Mouse (Mus musculus) bone marrow, adult 2 months (tissue): Measurements from ENCODE around the gene Gm10142. TPM values are rescaled to one million over a fixed set of nuclear protein-coding genes. Genes with fewer than 3 reads are reported as not detected.

Experiments
- H3K27ac ChIP-seq: fragments of 200-500 bp; 2 replicates; pipeline ENCODE4 v1.5.1; 2012; ENCODE audit warnings: low read depth, mild to moderate bottlenecking, control low read depth, inconsistent platforms, low read length; ENCODE audit not compliant: control insufficient read depth, poor library complexity, insufficient read depth
- H3K4me1 ChIP-seq: fragments of 200-500 bp; 2 replicates; pipeline ENCODE4 v1.6.1; 2011; ENCODE audit warnings: low read length; ENCODE audit not compliant: control insufficient read depth, insufficient read depth
- H3K4me3 ChIP-seq: fragments of 200-500 bp; replicated peaks from 2 replicates; pipeline ENCODE3; 2011; ENCODE audit warnings: mild to moderate bottlenecking, low read depth, low read length, control low read depth; ENCODE audit not compliant: control insufficient read depth
- CTCF ChIP-seq: fragments of 200-500 bp; IDR thresholded peaks from 2 replicates; pipeline ENCODE4 v1.5.1; 2011; ENCODE audit warnings: low read length, control low read depth; ENCODE audit not compliant: control insufficient read depth, insufficient read depth
- POLR2A ChIP-seq: fragments of 200-500 bp; IDR thresholded peaks from 2 replicates; pipeline ENCODE4 v1.6.1; 2011; ENCODE audit warnings: low read depth, mild to moderate bottlenecking, control low read depth, low read length, borderline replicate concordance; ENCODE audit not compliant: control insufficient read depth
- WGBS: fragments of 180-500 bp; shearing (Covaris S2); methylation state at CpG from one replicate; pipeline ENCODE4 v1.1.7; 2018; 5-methylcytosine and 5-hydroxymethylcytosine counted together
- polyA plus RNA-seq: library from polyadenylated mRNA; stranded (reverse); fragments of >200 nt; gene quantifications from 2 replicates; pipeline ENCODE4 v1.2.4, GENCODE M21; 2011; ENCODE audit warnings: low replicate concordance; ENCODE audit not compliant: missing spikeins, insufficient read depth, insufficient read length

The Gm10142 gene
- not detected in 2 replicates for polyA plus RNA-seq

DNA sequence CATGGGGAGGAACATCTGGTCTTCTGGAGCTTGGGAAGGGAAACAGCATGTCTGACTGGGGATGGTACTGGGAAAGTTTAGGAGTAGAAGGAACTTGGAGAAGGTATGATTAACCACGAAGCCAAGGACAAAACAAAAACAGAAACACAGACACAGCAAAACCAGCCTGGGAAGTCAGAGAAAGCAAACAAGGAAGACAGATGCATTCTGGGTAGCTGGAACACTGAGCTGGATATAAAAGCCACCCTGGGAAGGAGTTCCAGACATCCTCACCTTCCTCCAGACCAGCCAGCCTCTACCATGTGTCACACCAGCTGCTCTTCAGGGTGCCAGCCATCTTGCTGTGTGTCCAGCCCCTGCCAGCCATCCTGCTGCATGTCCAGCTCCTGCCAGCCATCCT is at the start of gene Gm10142:
TSS of gene Gm10142 (plus strand) at position 301 of the 400 bp plus-strand sequence.
- H3K4me3 ChIP-seq = no peak within 1 kb of the TSS
- no peak within 1 kb of the TSS for H3K27ac ChIP-seq
- 71% methylated on average over 1 of the region's 1 CpGs for WGBS
- peaks cover 1% of the 10 kb centered on the region for H3K4me1 ChIP-seq
- TF ChIP-seq CTCF = no peak
- TF ChIP-seq POLR2A = no peak

DNA sequence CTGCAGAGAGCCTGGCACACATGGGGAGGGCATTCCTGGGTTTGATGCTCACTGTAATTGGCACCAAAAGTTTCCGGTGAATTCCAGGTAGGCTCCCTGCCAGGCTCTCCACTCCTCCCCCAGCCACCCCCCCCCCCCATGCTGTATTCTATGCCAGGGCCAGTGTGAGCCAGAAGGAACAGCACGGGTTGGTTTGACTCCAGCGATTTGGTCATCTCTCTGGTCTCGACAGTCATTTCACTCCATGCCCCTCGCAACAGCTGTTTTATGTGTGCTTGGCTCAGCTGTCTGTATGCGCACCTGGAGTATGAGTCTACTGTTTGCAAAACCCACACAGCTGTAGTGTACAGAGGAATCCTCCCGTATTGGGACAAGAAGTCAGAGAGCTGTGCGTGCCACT is 49.3 kb upstream of the Gm10142 start:
- no peak overlapping the region for H3K27ac ChIP-seq
- 79% methylated on average over 8 of the region's 8 CpGs for WGBS
- no peak overlapping the region for H3K4me3 ChIP-seq

DNA sequence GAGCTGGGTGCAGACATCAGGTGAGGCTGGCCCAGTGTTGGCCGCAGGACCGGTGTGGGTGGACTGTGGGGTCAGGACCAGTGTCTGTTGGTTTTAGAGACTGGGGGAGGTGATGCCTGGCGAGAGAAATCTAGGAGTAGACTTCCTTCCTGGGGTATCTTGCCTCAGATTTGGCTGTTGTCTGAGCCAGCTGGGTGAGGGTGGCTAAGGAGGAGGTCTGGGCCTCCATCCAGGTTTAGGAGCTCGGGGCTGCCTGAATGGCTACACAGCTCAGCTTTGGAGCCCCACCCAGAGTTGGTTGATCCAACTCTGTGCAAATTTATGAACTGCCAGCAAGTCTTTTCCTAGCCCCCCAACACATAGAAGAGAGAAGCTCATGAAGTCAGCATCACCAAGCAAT is 48.2 kb upstream of the Gm10142 start:
- 66% methylated on average over 4 of the region's 4 CpGs for WGBS
- TF ChIP-seq CTCF (no peak), POLR2A (no peak)
- Histone ChIP-seq H3K4me3 (no peak overlapping the region), H3K27ac (no peak overlapping the region), H3K4me1 (no peaks in the 10 kb centered on the region)

More for the DNA sequence above, 49.3 kb upstream of the Gm10142 start:
- no peaks in the 10 kb centered on the region for H3K4me1 ChIP-seq
- TF ChIP-seq CTCF (no peak), POLR2A (no peak)

DNA sequence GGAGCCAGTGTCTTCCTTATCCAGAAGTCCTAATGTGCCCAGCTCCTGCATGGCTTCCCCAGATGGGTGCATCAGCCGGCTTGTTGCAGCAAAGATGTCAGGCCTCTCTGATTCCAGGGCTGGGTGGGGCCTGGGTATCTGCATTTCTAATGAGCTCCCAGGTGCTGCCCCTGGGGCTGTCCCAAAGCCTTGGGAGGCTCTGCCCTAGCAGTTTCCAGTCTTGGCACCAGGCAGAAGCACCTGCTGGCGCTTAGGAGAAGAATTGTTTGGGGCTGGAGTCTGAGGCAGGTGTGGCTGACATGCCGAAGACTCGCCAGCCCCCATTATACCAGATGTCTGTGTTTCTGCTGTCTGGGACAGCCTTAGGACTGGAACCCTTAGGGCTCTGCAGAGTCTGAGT is 44.9 kb upstream of the Gm10142 start:
- no peak overlapping the region for H3K27ac ChIP-seq
- WGBS = 81% methylated on average over 4 of the region's 4 CpGs
- no peaks in the 10 kb centered on the region for H3K4me1 ChIP-seq
- H3K4me3 ChIP-seq = no peak overlapping the region
- TF ChIP-seq CTCF = no peak
- TF ChIP-seq POLR2A = no peak

DNA sequence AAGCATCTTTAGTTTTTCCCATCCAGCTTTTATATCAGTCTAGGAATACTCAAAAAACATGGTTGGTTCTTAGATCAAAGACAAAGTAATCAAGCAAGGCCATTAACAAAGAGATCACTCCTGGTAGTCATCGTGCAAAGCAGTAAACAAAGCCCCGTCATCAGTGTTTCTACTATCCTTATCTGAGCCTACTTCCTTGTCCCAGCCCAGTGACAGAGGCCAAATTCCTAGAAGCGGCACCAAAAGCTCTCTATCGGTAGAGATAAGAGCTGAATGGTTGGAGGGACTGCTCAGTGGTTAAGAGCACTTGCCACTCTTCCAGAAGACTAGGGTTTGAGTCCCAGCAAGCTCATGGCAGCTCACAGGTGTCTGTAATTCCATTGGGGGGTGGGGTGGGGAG is 44.1 kb upstream of the Gm10142 start:
- TF ChIP-seq CTCF (no peak), POLR2A (no peak)
- H3K4me1 ChIP-seq = no peaks in the 10 kb centered on the region
- no peak overlapping the region for H3K27ac ChIP-seq
- WGBS = 36% methylated on average over 4 of the region's 4 CpGs
- H3K4me3 ChIP-seq = no peak overlapping the region

DNA sequence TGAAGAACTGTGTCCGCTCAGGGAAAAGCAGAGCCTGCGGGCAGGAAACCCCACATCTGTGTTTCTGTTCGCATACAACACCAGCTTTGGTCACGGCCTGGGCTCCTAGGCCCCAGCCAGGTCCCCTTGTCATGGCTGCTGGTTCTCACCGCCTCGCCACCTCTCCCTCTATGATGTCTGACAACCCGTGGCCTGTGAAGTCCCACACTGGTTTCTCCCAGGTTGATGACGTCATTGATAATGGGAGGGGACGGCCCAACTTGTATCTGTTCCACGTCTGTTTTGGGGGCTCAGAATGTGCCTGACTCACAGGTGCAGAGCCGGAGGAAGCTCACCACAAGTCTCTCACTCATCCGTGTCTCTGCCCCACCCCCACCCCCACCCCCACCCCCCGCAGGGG is 41.8 kb upstream of the Gm10142 start:
- H3K4me3 ChIP-seq = no peak overlapping the region
- 59% methylated on average over 13 of the region's 13 CpGs for WGBS
- H3K27ac ChIP-seq = no peak overlapping the region
- no peaks in the 10 kb centered on the region for H3K4me1 ChIP-seq
- TF ChIP-seq POLR2A (no peak), CTCF (no peak)

DNA sequence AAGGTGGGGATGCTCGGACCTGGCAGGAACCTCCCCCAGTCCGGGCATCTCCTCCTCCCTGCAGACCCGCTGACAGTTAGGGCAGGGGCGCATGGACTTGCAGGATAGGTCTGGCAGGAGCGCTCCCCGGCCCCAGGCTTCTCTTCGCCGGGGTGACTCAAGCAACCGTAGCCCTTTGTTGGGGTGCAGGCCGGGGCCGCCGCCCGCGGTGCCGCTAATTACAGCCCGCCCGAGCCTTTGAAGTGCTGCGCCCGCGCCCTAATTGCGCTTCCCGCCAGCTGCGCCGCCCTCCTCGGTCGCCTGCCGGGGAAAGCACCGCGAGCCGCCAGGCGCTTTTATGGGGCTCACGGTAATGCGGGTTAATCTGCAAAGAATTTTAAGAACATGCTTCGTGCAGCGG is 38.0 kb upstream of the Gm10142 start:
- TF ChIP-seq POLR2A (no peak), CTCF (no peak)
- 1% methylated on average over 35 of the region's 35 CpGs for WGBS
- Histone ChIP-seq H3K27ac (no peak overlapping the region), H3K4me1 (no peaks in the 10 kb centered on the region), H3K4me3 (no peak overlapping the region)

DNA sequence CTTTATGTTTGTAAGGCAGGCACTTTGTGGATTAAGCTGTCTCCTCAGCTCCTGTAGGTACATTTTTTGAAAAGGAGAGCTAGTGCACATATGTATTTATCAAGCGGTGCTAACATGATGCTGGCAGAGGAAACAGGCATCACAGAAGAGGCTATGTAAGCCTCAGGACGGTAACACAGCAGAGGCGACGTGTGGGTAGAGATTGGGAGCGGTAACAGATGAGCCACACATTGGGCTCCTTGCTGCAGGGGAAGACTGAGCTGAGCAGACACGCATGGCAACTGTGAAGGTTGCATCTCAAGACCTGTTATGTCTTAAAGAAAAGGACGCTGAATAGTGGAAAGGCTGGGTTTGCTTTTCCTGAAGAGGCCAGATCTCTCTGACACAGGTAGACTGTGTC is 32.6 kb upstream of the Gm10142 start:
- Histone ChIP-seq H3K27ac (no peak overlapping the region), H3K4me1 (no peaks in the 10 kb centered on the region), H3K4me3 (no peak overlapping the region)
- 78% methylated on average over 7 of the region's 7 CpGs for WGBS
- no peak for TF ChIP-seq CTCF
- TF ChIP-seq POLR2A = no peak

DNA sequence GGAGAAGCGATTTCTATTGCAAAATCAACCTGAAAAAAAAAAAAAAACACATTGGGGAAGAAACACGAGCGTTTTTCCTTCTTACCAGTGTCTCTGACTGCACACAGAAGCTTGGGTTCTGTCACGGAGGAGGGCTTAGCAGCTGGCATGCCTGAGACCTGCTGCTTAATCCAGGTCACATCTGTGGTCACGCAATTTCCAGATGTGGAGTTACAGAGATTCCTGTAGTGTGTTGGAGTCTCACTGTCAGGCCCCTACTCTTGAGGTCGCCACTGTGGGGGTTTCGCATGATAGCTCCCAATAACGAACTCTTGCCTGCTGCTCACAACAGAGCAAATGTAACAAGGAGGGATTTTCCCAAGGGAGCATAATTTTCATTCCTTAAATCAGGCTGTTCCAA is 31.4 kb upstream of the Gm10142 start:
- Histone ChIP-seq H3K27ac (no peak overlapping the region), H3K4me1 (no peaks in the 10 kb centered on the region), H3K4me3 (no peak overlapping the region)
- WGBS = 39% methylated on average over 8 of the region's 8 CpGs
- TF ChIP-seq CTCF (no peak), POLR2A (no peak)
